Mouse (Mus musculus) limb, embryonic 11.5 days (tissue): ENCODE results near the gene Tiparp. TPM values are rescaled to one million over a fixed set of nuclear protein-coding genes. Genes with fewer than 3 reads are reported as not detected.

ENCODE experiments used
- ATAC-seq: fragments of 200-750 bp; cut with Nextera tagmentation; 2 replicates; pipeline ENCODE4 v1.8.0; 2017; ENCODE audit warnings: low read depth; ENCODE audit not compliant: insufficient number of reproducible peaks, low FRiP score, low TSS enrichment
- DNase-seq: peaks from one replicate; pipeline ENCODE4 v3.0.0-alpha.2; 2015; ENCODE audit warnings: low spot score
- H3K27ac ChIP-seq: fragments of 300-500 bp; sonication (generic); replicated peaks from 2 replicates; pipeline ENCODE4 v1.5.1; 2014; ENCODE audit warnings: low read depth, mild to moderate bottlenecking, low read length
- H3K27me3 ChIP-seq: fragments of 300-500 bp; sonication (generic); 2 replicates; pipeline ENCODE4 v1.6.1; 2014; ENCODE audit warnings: mild to moderate bottlenecking, low read length, mixed read lengths; ENCODE audit not compliant: control insufficient read depth, insufficient read depth
- H3K36me3 ChIP-seq: fragments of 300-500 bp; sonication (generic); 2 replicates; pipeline ENCODE4 v1.6.1; 2014; ENCODE audit warnings: mild to moderate bottlenecking, low read length, moderate library complexity, mixed read lengths; ENCODE audit not compliant: control insufficient read depth, insufficient read depth
- H3K4me1 ChIP-seq: fragments of 300-500 bp; sonication (generic); 2 replicates; pipeline ENCODE4 v1.6.1; 2014; ENCODE audit warnings: low read length, mixed read lengths; ENCODE audit not compliant: control insufficient read depth, insufficient read depth
- H3K4me2 ChIP-seq: fragments of 300-500 bp; sonication (generic); 2 replicates; pipeline ENCODE4 v1.6.1; 2014; ENCODE audit warnings: low read depth, mild to moderate bottlenecking, moderate library complexity; ENCODE audit not compliant: severe bottlenecking
- H3K4me3 ChIP-seq: fragments of 300-500 bp; sonication (generic); 2 replicates; pipeline ENCODE4 v1.5.1; 2014; ENCODE audit warnings: low read depth, low read length
- H3K9ac ChIP-seq: fragments of 300-500 bp; sonication (generic); 2 replicates; pipeline ENCODE4 v1.6.1; 2014; ENCODE audit warnings: mild to moderate bottlenecking, low read length
- H3K9me3 ChIP-seq: fragments of 300-500 bp; sonication (generic); 2 replicates; pipeline ENCODE4 v1.6.1; 2016; ENCODE audit warnings: low read length; ENCODE audit not compliant: control insufficient read depth
- WGBS: fragments of 180-500 bp; shearing (Covaris S2); extraction: QIAGEN DNeasy Blood & Tissue Kit; methylation state at CpG from one replicate; pipeline ENCODE4 v1.1.7; 2014; 5-methylcytosine and 5-hydroxymethylcytosine counted together
- polyA plus RNA-seq: library from polyadenylated mRNA; unstranded; fragments of >200 nt; fragmentation: Nextera tagmentation; extraction: Ambion mirVana; gene quantifications from 2 replicates; pipeline ENCODE4 v1.2.1, GENCODE M21; 2014

The Tiparp gene
- polyA plus RNA-seq, 1 experiment from 2014 or later = 44.3 TPM

DNA sequence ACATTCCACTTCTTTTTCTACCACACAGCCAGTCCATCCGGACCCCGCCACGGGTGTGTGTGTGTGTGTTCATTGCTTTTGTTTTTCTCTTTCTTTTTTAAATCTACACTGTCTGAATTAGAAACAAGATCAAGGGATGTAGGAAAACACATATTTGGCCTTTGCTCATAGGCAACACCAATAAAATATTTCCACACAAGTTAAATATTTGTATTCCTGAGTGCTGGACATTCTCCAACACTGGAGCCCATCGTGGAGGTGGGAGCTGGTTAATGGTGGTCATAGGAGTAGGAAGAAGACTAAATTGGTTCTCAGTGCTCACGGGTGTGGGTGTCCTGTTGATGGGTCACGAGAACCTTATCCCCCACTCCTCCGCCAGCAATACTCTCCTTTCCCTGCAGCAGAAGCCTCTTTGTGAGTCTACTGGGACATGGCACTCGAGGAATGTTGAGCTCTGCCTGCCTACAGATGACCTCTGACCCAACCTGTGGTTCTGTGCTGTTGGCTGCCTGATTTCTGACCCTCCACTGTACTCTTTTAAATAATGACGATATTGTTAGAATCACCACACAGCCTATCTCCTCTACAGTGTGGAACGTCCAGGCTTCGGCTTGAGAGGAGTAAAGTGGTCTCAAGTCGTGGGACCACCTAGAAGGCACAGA lies 51.2 kb downstream of the Tiparp start:
- no peak overlapping the region for H3K9ac ChIP-seq
- H3K4me1 ChIP-seq = no peaks in the 10 kb centered on the region
- no peak for ATAC-seq
- H3K27ac ChIP-seq = no peak overlapping the region
- WGBS = 82% methylated on average over 12 of the region's 12 CpGs
- H3K27me3 ChIP-seq = no peaks in the 10 kb centered on the region
- H3K36me3 ChIP-seq = no peaks in the 10 kb centered on the region
- no peaks in the 10 kb centered on the region for H3K9me3 ChIP-seq
- H3K4me2 ChIP-seq = no peak overlapping the region
- no peak for DNase-seq
- no peak overlapping the region for H3K4me3 ChIP-seq

- H3K36me3 ChIP-seq = no peaks in the 10 kb centered on the region
- no peaks in the 10 kb centered on the region for H3K9me3 ChIP-seq
- no peak overlapping the region for H3K9ac ChIP-seq
- WGBS = 92% methylated on average over 4 of the region's 4 CpGs
- no peak overlapping the region for H3K4me3 ChIP-seq
- no peak overlapping the region for H3K4me2 ChIP-seq
- no peaks in the 10 kb centered on the region for H3K27me3 ChIP-seq
- H3K4me1 ChIP-seq = no peaks in the 10 kb centered on the region
- ATAC-seq (no peak), DNase-seq (no peak)
- no peak overlapping the region for H3K27ac ChIP-seq
These were observed 53.4 kb downstream of the Tiparp start for GRCm38 (mm10) chr3:65581596-65581995.

DNA sequence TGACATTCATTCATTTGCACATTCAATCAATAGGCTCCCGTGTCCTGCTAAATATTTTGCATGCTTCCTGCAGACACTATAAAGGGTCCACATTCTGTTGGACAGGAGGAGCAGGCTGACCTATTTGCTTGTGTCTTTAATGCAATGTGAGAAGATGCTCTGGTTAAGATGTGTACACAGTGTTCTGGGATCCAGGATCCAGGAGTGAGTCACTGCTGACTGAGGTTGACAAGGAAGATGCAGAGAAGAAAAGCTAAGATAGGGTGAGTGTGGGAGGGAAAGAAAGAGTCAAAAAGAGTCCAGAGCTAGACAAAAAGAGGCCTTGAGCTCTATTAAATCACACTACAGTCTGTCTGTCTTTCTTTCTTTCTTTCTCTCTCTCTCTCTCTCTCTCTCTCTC lies 56.1 kb downstream of the Tiparp start:
- WGBS = 82% methylated on average over 1 of the region's 1 CpGs
- Histone ChIP-seq H3K4me1 (peaks cover 9% of the 10 kb centered on the region), H3K36me3 (no peaks in the 10 kb centered on the region), H3K9me3 (no peaks in the 10 kb centered on the region), H3K9ac (no peak overlapping the region), H3K27ac (no peak overlapping the region), H3K27me3 (no peaks in the 10 kb centered on the region), H3K4me3 (no peak overlapping the region), H3K4me2 (no peak overlapping the region)
- ATAC-seq = no peak
- DNase-seq = no peak

DNA sequence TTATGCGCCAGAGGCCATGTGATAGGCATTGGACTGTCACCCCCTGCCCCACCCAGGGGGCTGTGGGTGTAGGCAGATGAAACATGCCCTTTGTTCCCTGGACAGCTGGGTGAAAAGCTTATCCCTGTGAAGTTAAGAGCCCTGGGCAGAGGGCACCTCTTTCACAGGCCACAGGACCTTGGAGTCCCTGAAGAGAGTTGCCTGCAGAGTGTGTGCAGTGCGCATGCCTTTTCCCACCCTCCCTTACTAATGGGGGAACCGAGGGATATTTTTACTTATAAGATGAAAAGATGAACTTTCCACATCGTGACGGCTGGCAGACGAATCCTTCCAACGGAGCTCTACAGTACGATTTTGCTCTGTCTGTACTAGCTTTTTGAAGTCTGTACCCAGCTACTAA lies 57.1 kb downstream of the Tiparp start:
- 83% methylated on average over 8 of the region's 8 CpGs for WGBS
- no peak for DNase-seq

DNA sequence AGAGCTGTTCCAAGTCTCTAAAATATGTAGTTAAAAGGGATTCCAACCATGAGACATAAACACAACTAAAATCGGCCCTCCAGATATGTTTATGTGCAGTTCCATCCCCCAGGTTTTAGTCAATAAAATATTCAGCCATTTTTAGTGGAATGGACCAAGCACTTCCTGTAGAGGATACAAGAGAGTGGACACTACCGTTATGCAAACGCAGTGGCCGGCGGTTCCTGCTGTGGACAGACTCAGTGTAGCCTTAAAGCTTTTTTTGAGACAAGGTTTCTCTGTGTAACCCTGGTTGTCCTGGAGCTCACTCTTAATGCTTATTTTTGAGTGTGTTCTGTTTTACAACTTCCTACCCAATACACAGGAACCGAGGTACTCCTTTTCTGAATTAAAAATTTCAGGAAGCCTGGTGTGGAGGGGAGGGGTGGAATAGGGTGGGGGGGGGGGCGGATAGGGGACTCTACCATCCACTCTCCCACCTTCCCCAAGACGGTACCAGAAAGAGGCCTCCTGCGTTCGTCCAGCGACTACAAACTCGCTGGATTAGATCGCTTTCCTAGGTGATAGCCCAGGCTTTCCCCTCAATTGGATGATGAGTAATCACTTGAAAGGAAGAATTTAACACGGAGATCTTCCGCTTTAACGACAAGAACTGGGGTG lies 57.7 kb downstream of the Tiparp start:
- DNase-seq = no peak
- no peak overlapping the region for H3K9ac ChIP-seq
- H3K4me2 ChIP-seq = peak overlapping the region; percentile 5; the same call in 1 of the 2 replicates
- H3K27me3 ChIP-seq = no peaks in the 10 kb centered on the region
- no peak; the same call in 1 of the 2 replicates for ATAC-seq
- no peaks in the 10 kb centered on the region for H3K36me3 ChIP-seq
- no peaks in the 10 kb centered on the region for H3K9me3 ChIP-seq
- H3K4me3 ChIP-seq = no peak overlapping the region
- peaks cover 9% of the 10 kb centered on the region for H3K4me1 ChIP-seq
- no peak overlapping the region for H3K27ac ChIP-seq
- 38% methylated on average over 16 of the region's 16 CpGs for WGBS

More for the DNA sequence above, 57.1 kb downstream of the Tiparp start:
- H3K27ac ChIP-seq = no peak overlapping the region
- ATAC-seq = no peak
- no peak overlapping the region for H3K9ac ChIP-seq
- no peak overlapping the region for H3K4me3 ChIP-seq
- H3K4me1 ChIP-seq = peaks cover 9% of the 10 kb centered on the region
- no peak overlapping the region for H3K4me2 ChIP-seq
- no peaks in the 10 kb centered on the region for H3K36me3 ChIP-seq
- H3K9me3 ChIP-seq = no peaks in the 10 kb centered on the region
- no peaks in the 10 kb centered on the region for H3K27me3 ChIP-seq

DNA sequence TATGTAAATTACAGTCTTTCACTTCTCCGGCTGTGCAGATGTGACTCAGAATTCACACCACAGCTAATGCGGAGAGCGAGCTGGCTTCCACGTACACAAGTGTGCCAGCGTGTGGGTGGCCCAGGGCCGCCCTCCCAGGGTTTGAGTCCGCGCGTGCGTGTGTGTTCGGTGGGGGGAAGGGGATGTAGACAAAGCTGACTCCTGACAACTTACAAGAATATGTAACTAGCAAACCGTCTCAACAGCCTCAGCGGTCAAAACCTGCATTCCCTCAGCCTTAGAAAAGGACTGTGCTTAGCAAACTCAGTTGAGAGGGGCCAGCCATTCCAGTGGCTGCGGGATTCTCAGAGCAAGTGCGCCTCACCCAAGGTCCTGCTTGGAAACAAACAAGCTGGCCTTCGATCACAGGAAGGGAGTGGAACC lies 58.3 kb downstream of the Tiparp start:
- H3K27me3 ChIP-seq = no peaks in the 10 kb centered on the region
- no peak; the same call in 1 of the 2 replicates for ATAC-seq
- no peaks in the 10 kb centered on the region for H3K9me3 ChIP-seq
- no peak overlapping the region for H3K27ac ChIP-seq
- no peaks in the 10 kb centered on the region for H3K36me3 ChIP-seq
- H3K4me2 ChIP-seq = peak overlapping the region; percentile 5; the same call in 1 of the 2 replicates
- peaks cover 9% of the 10 kb centered on the region for H3K4me1 ChIP-seq
- peak; percentile 71 for DNase-seq
- H3K4me3 ChIP-seq = no peak overlapping the region
- H3K9ac ChIP-seq = no peak overlapping the region
- 9% methylated on average over 16 of the region's 16 CpGs for WGBS

GRCm38 (mm10) chr3:65586966-65587365 lies 58.8 kb downstream of the Tiparp start:
- Histone ChIP-seq H3K4me2 (no peak overlapping the region), H3K9ac (no peak overlapping the region), H3K27ac (no peak overlapping the region)

DNA sequence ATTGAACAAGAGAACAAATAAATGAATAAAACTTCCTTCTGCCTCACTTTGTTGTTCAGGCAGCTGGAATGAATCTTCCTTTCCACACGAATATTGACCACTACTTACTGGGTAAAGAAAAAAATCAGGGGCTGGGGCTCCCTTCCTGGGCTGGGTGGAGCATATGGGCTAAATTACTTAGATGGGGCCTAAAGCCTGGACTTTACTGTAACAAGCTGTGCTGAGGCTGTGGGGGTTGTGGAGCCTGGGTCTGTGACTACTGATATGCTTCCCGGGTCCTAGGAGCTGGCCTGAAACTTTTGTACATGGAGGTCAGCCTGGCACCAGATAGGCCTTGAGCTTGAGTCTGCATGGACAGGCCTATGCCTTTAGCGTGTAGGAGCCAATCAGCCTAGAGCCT lies 60.2 kb downstream of the Tiparp start:
- peak; percentile 31 for DNase-seq

More at GRCm38 (mm10) chr3:65586966-65587365, 58.8 kb downstream of the Tiparp start:
- Histone ChIP-seq H3K4me3 (no peak overlapping the region), H3K9me3 (no peaks in the 10 kb centered on the region), H3K4me1 (peaks cover 9% of the 10 kb centered on the region), H3K27me3 (no peaks in the 10 kb centered on the region), H3K36me3 (no peaks in the 10 kb centered on the region)
- DNase-seq = no peak
- ATAC-seq = no peak
- WGBS = 71% methylated on average over 2 of the region's 2 CpGs

More for the DNA sequence above, 60.2 kb downstream of the Tiparp start:
- no peaks in the 10 kb centered on the region for H3K9me3 ChIP-seq
- H3K9ac ChIP-seq = no peak overlapping the region
- peak; percentile 57; the same call in 1 of the 2 replicates for ATAC-seq
- H3K27ac ChIP-seq = no peak overlapping the region
- peaks cover 9% of the 10 kb centered on the region for H3K4me1 ChIP-seq
- H3K27me3 ChIP-seq = no peaks in the 10 kb centered on the region
- no peak overlapping the region for H3K4me2 ChIP-seq
- WGBS = 49% methylated on average over 3 of the region's 3 CpGs
- H3K36me3 ChIP-seq = no peaks in the 10 kb centered on the region
- no peak overlapping the region for H3K4me3 ChIP-seq
